22 mouse cellular contexts compared by ENCODE assay signal in the genomic region with DNA sequence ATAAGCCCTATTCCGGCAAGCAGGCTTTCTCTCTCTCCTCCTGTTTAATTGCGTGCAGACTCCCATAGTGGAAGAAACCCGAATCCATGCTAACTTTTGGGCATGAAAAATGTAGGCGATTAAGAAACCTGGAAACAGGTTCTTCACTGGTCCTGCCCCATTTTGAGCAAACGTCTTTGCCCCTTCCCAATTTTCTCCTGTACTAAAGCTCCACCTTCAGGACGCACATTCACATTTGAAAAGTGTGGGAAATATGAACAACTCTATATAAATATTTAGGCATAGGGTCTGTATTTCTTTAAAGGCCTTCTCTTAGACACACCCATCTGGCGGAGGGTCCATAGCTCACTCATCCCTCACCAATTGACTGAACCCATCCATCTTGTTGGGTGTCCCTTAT. TPM values are rescaled to one million over a fixed set of nuclear protein-coding genes. Genes with fewer than 3 reads are reported as not detected.
DNase-seq lines count a peak whose midpoint lies in the region; ATAC-seq and TF ChIP-seq lines count a peak whose summit lies in the region.
"Had no signal": no experiment of that assay in that cellular context is flagged by ENCODE, and none has a peak within 500 bp of the region (broad histone marks: within the 10 kb centered on the region; RNA-seq: fewer than 3 reads in every experiment).

No protein-coding gene starts in this region.

- H3K36me3 ChIP-seq in forebrain, postnatal 0 days (ENCODE audit: insufficient read depth): no peaks in the 10 kb centered on the region
- no peaks in the 10 kb centered on the region for H3K36me3 ChIP-seq in forebrain, embryonic 10.5 days (replicated peaks)
- H3K36me3 ChIP-seq in midbrain, embryonic 14.5 days (ENCODE audit: control insufficient read depth, insufficient read depth, low read length): no peaks in the 10 kb centered on the region
- no peaks in the 10 kb centered on the region for H3K36me3 ChIP-seq in midbrain, embryonic 10.5 days
- H3K36me3 ChIP-seq: heart, embryonic 13.5 days; liver, embryonic 15.5 days had no signal

- WGBS in forebrain, postnatal 0 days: 57% methylated on average over 7 of the region's 7 CpGs
- WGBS in forebrain, embryonic 10.5 days: 70% methylated on average over 7 of the region's 7 CpGs
- 69% methylated on average over 7 of the region's 7 CpGs for WGBS in midbrain, embryonic 14.5 days
- WGBS in midbrain, embryonic 10.5 days: 78% methylated on average over 7 of the region's 7 CpGs

- DNase-seq in forebrain, postnatal 0 days: peak; percentile 64
- DNase-seq in forebrain, embryonic 10.5 days (ENCODE audit: extremely low spot score, low spot score): no peak
- DNase-seq in layer of hippocampus, adult 2 months (ENCODE audit: low spot score in 2 of 2): no peak
- DNase-seq in layer of hippocampus, adult 8-10 months (ENCODE audit: low spot score in 2 of 2): no peak
- peak; percentile 54 for DNase-seq in midbrain, embryonic 14.5 days
- no peak for DNase-seq in midbrain, embryonic 10.5 days (ENCODE audit: low spot score)
- no peak for DNase-seq in embryo, embryonic 10 days (ENCODE audit: low spot score)
- DNase-seq: adrenal gland, adult 8-10 months; B cell, adult 2 months; cerebellum, adult 11-12 months; cerebellum, postnatal 36 days; heart, postnatal 4 days; kidney, adult 18-20 months; kidney, postnatal 14 days; lung, postnatal 36 days; thymus, postnatal 25 days had no signal

- 0 out of 2 replicates have a peak, but pooled peaks cover 3% of the 10 kb centered on the region for H3K4me1 ChIP-seq in forebrain, postnatal 0 days (ENCODE audit: insufficient read depth)
- peaks cover 35% of the 10 kb centered on the region for H3K4me1 ChIP-seq in forebrain, embryonic 10.5 days
- peaks cover 5% of the 10 kb centered on the region for H3K4me1 ChIP-seq in midbrain, embryonic 14.5 days (ENCODE audit: control insufficient read depth, insufficient read depth, low read length)
- H3K4me1 ChIP-seq in midbrain, embryonic 10.5 days: peaks cover 38% of the 10 kb centered on the region
- no peaks in the 10 kb centered on the region for H3K4me1 ChIP-seq in cortical plate, adult 2 months (ENCODE audit: control insufficient read depth, insufficient read depth, low read length)

- peak; percentile 58 for TF ChIP-seq CTCF in forebrain, postnatal 0 days (IDR thresholded peaks at IDR 0.05; ENCODE audit: low read depth)
- peak; percentile 67 for TF ChIP-seq CTCF in layer of hippocampus, adult 2 months (conservative IDR thresholded peaks at IDR 0.05)
- peak; percentile 29; the same call in 1 of the 2 replicates for TF ChIP-seq CTCF in cortical plate, adult 2 months (IDR thresholded peaks at IDR 0.05; ENCODE audit: extremely low read depth, insufficient read depth, low read length)

- no peak overlapping the region for H3K27ac ChIP-seq in forebrain, postnatal 0 days (ENCODE audit: low read depth, low read length)
- H3K27ac ChIP-seq in forebrain, embryonic 10.5 days: no peak overlapping the region
- no peak overlapping the region for H3K27ac ChIP-seq in layer of hippocampus, adult 2 months
- no peak overlapping the region for H3K27ac ChIP-seq in midbrain, embryonic 14.5 days (replicated peaks; ENCODE audit: low read depth, low read length)
- no peak overlapping the region for H3K27ac ChIP-seq in midbrain, embryonic 10.5 days (replicated peaks)
- no peak overlapping the region for H3K27ac ChIP-seq in cortical plate, adult 2 months (ENCODE audit: insufficient read depth, low read length)
- H3K27ac ChIP-seq: heart, embryonic 13.5 days; liver, embryonic 15.5 days had no signal

- no peaks in the 10 kb centered on the region; the same call in 1 of the 2 replicates for H3K27me3 ChIP-seq in forebrain, postnatal 0 days (ENCODE audit: insufficient read depth, low read length)
- peaks cover 58% of the 10 kb centered on the region for H3K27me3 ChIP-seq in forebrain, embryonic 10.5 days (ENCODE audit: poor library complexity, severe bottlenecking)
- no peaks in the 10 kb centered on the region for H3K27me3 ChIP-seq in midbrain, embryonic 14.5 days (ENCODE audit: control insufficient read depth, insufficient read depth, low read length)
- peaks cover 41% of the 10 kb centered on the region for H3K27me3 ChIP-seq in midbrain, embryonic 10.5 days (ENCODE audit: low read depth, poor library complexity, severe bottlenecking)

- H3K9ac ChIP-seq in forebrain, postnatal 0 days: no peak overlapping the region
- H3K9ac ChIP-seq in midbrain, embryonic 14.5 days (replicated peaks; ENCODE audit: low read length): no peak overlapping the region
- H3K9ac ChIP-seq: heart, embryonic 13.5 days; liver, embryonic 15.5 days had no signal

- H3K4me3 ChIP-seq in forebrain, postnatal 0 days (ENCODE audit: low read depth, low read length): no peak overlapping the region
- no peak overlapping the region for H3K4me3 ChIP-seq in forebrain, embryonic 10.5 days
- no peak overlapping the region for H3K4me3 ChIP-seq in layer of hippocampus, adult 2 months
- H3K4me3 ChIP-seq in midbrain, embryonic 14.5 days (replicated peaks; ENCODE audit: low read depth, low read length): no peak overlapping the region
- no peak overlapping the region for H3K4me3 ChIP-seq in midbrain, embryonic 10.5 days
- H3K4me3 ChIP-seq in cortical plate, adult 2 months (ENCODE audit: insufficient read depth, low read length): no peak overlapping the region
- H3K4me3 ChIP-seq: erythroblast, embryonic 14.5 days; heart, embryonic 13.5 days; liver, embryonic 15.5 days had no signal

- ATAC-seq in forebrain, postnatal 0 days: no peak
- ATAC-seq in midbrain, embryonic 14.5 days (ENCODE audit: low FRiP score, low TSS enrichment): no peak
- ATAC-seq: forebrain, embryonic 16.5 days; hindbrain, embryonic 16.5 days had no signal

- no peaks in the 10 kb centered on the region for H3K9me3 ChIP-seq in forebrain, postnatal 0 days (ENCODE audit: low read length)
- H3K9me3 ChIP-seq in forebrain, embryonic 10.5 days: no peaks in the 10 kb centered on the region
- no peaks in the 10 kb centered on the region for H3K9me3 ChIP-seq in midbrain, embryonic 14.5 days (ENCODE audit: control insufficient read depth, low read length)
- 0 out of 2 replicates have a peak, but pooled peaks cover 3% of the 10 kb centered on the region for H3K9me3 ChIP-seq in midbrain, embryonic 10.5 days (replicated peaks)
- H3K9me3 ChIP-seq: heart, embryonic 13.5 days; liver, embryonic 15.5 days had no signal

- H3K4me2 ChIP-seq in forebrain, postnatal 0 days (ENCODE audit: low read depth): no peak overlapping the region
- no peak overlapping the region for H3K4me2 ChIP-seq in midbrain, embryonic 14.5 days (ENCODE audit: low read length)
- H3K4me2 ChIP-seq: heart, embryonic 13.5 days; liver, embryonic 15.5 days had no signal

- TF ChIP-seq POLR2A in cortical plate, adult 2 months (IDR thresholded peaks at IDR 0.05; ENCODE audit: extremely low read depth, insufficient read depth, low read length): no peak

RNA-seq across cellular contexts. Expression of gene Plxnc1, which starts 2.8 kb away (rescaled TPM):
- 47.9 and 70.2 TPM in 2 replicates for total RNA-seq in forebrain, postnatal 0 days (2014; rRNA removed)
- 5.8 and 11.5 TPM in 2 replicates for polyA plus RNA-seq in forebrain, postnatal 0 days (2015; fragmentation: Nextera tagmentation; extraction: Ambion mirVana)
- polyA plus RNA-seq in forebrain, embryonic 10.5 days (2016; fragmentation: Nextera tagmentation; extraction: Ambion mirVana): 1.8 and 2.1 TPM in 2 replicates
- total RNA-seq in layer of hippocampus, adult 2 months (2021): 10 to 100 TPM; 32.5 to 33.9 TPM
- 10 to 100 TPM; 30.9 to 40.3 (median 35.4) TPM for total RNA-seq in layer of hippocampus, adult 8-10 months (2022)
- 23.0 and 23.4 TPM in 2 replicates for polyA plus RNA-seq in midbrain, embryonic 14.5 days (2014; fragmentation: Nextera tagmentation; extraction: Ambion mirVana)
- 2.2 and 2.7 TPM in 2 replicates for polyA plus RNA-seq in midbrain, embryonic 10.5 days (2016; fragmentation: Nextera tagmentation; extraction: Ambion mirVana)
- 13.6 and 14.0 TPM in 2 replicates for polyA plus RNA-seq in cortical plate, adult 2 months (2012; rRNA removed)

Comparison
In these comparisons a context has a peak if more than half of its experiments do, and no peak if none do; other contexts are left out.
1. DNase-seq: peak in forebrain, postnatal 0 days (single experiment) and midbrain, embryonic 14.5 days (single experiment); none in forebrain, embryonic 10.5 days (single experiment), layer of hippocampus, adult 2 months (0 of 2), layer of hippocampus, adult 8-10 months (0 of 2), midbrain, embryonic 10.5 days (single experiment) and embryo, embryonic 10 days (single experiment).
2. Peak in every context shown above with its lines, with median percentiles within 50 percentile points of each other: CTCF ChIP-seq.